8 mouse cellular contexts compared by ENCODE assay signal in genomic region chr11:119039732-119040512, GRCm38 (mm10). TPM values are rescaled to one million over a fixed set of nuclear protein-coding genes. Genes with fewer than 3 reads are reported as not detected.
A peak's percentile ranks its signal among the peaks of the same experiment; 100 is the strongest.
DNase-seq lines count a peak whose midpoint lies in the region; ATAC-seq and TF ChIP-seq lines count a peak whose summit lies in the region.

No protein-coding gene starts in this region.

- peaks cover 10% of the 10 kb centered on the region for H3K79me2 ChIP-seq in C2C12 (ENCODE audit: control insufficient read depth, insufficient read depth)

- H3K4me1 ChIP-seq in forebrain, embryonic 16.5 days (replicated peaks; ENCODE audit: control insufficient read depth, insufficient read depth, low read length), result peaks cover 67% of the 10 kb centered on the region
- H3K4me1 ChIP-seq in liver, embryonic 16.5 days (ENCODE audit: control insufficient read depth, low read depth, low read length), result peaks cover 22% of the 10 kb centered on the region

- peak overlapping the region; percentile 82 for H3ac ChIP-seq in C2C12 (ENCODE audit: control insufficient read depth, insufficient read length, low read depth)

- H3K27me3 ChIP-seq in C2C12 (ENCODE audit: control insufficient read depth, insufficient read depth, insufficient read length), result peaks cover 13% of the 10 kb centered on the region
- peaks cover 47% of the 10 kb centered on the region for H3K27me3 ChIP-seq in forebrain, embryonic 16.5 days (replicated peaks; ENCODE audit: control insufficient read depth, insufficient read depth, low read length)
- peaks cover 97% of the 10 kb centered on the region for H3K27me3 ChIP-seq in liver, embryonic 16.5 days (ENCODE audit: control insufficient read depth, insufficient read depth, low read depth, low read length)

- peak overlapping the region; percentile 61 for H3K4me3 ChIP-seq in C2C12 (ENCODE audit: insufficient read depth, poor library complexity, severe bottlenecking)
- H3K4me3 ChIP-seq in forebrain, embryonic 16.5 days (replicated peaks; ENCODE audit: low read length), result peak overlapping the region; percentile 77
- H3K4me3 ChIP-seq in liver, embryonic 16.5 days (ENCODE audit: low read depth, low read length), result peak overlapping the region; percentile 64

- peak; percentile 90 for DNase-seq in heart, adult 11 months
- no peak for DNase-seq in heart, postnatal 10 days
- DNase-seq in ovary, adult 18-20 months (ENCODE audit: low spot score), result no peak
- no peak for DNase-seq in urinary bladder, adult 18-20 months (ENCODE audit: low spot score in 2 of 2)
- DNase-seq in layer of hippocampus, postnatal 14 days (ENCODE audit: low spot score in 2 of 2), result no peak

- H3K36me3 ChIP-seq in C2C12 (ENCODE audit: control insufficient read depth, insufficient read depth), result peaks cover 8% of the 10 kb centered on the region
- no peaks in the 10 kb centered on the region for H3K36me3 ChIP-seq in forebrain, embryonic 16.5 days (ENCODE audit: control insufficient read depth, insufficient read depth)
- no peaks in the 10 kb centered on the region for H3K36me3 ChIP-seq in liver, embryonic 16.5 days (ENCODE audit: control insufficient read depth, insufficient read depth)

- H3K4me2 ChIP-seq in forebrain, embryonic 16.5 days (ENCODE audit: low read length), result peak overlapping the region; percentile 78
- H3K4me2 ChIP-seq in liver, embryonic 16.5 days (ENCODE audit: low read depth, low read length), result peak overlapping the region; percentile 90

- no peaks in the 10 kb centered on the region for H3K9me3 ChIP-seq in forebrain, embryonic 16.5 days (ENCODE audit: control insufficient read depth, low read length)
- H3K9me3 ChIP-seq in liver, embryonic 16.5 days (replicated peaks; ENCODE audit: control insufficient read depth, low read length), result no peaks in the 10 kb centered on the region

- no peak for ATAC-seq in forebrain, embryonic 16.5 days
- no peak for ATAC-seq in liver, embryonic 16.5 days (ENCODE audit: low read depth)

- H3K9ac ChIP-seq in forebrain, embryonic 16.5 days (replicated peaks; ENCODE audit: low read depth, low read length), result peak overlapping the region; percentile 96
- peak overlapping the region; percentile 70 for H3K9ac ChIP-seq in liver, embryonic 16.5 days (ENCODE audit: low read depth, low read length)

- intact Hi-C loops in heart, postnatal 10 days (cut with DNase I), result no loop called here

- no peaks in the 10 kb centered on the region for H3K79me3 ChIP-seq in C2C12 (ENCODE audit: low read depth)

- peak overlapping the region; percentile 91 for H3K27ac ChIP-seq in forebrain, embryonic 16.5 days (ENCODE audit: low read length)
- no peak overlapping the region for H3K27ac ChIP-seq in liver, embryonic 16.5 days (ENCODE audit: low read length)

- WGBS in forebrain, embryonic 16.5 days, result 6% methylated on average over 21 of the region's 21 CpGs
- WGBS in liver, embryonic 16.5 days (ENCODE audit: insufficient replicate concordance), result 11% methylated on average over 21 of the region's 21 CpGs

- no peak for TF ChIP-seq CTCF in C2C12 (IDR thresholded peaks at IDR 0.05; ENCODE audit: control insufficient read depth, insufficient read depth, insufficient read length)

TF ChIP-seq in C2C12, 6 proteins besides CTCF, POLR2A, EP300 and RAD21:
- TF ChIP-seq FOSL1 (IDR thresholded peaks at IDR 0.05; ENCODE audit: insufficient read depth, low read length, poor library complexity, severe bottlenecking), result no peak
- no peak for TF ChIP-seq USF1 (IDR thresholded peaks at IDR 0.05; ENCODE audit: low read depth)
- no peak for TF ChIP-seq CEBPB (IDR thresholded peaks at IDR 0.05; ENCODE audit: low read depth)
- no peak for TF ChIP-seq MYOG (IDR thresholded peaks at IDR 0.05; ENCODE audit: control insufficient read depth, extremely low read depth, insufficient read length)
- TF ChIP-seq MYOD1 (IDR thresholded peaks at IDR 0.05; ENCODE audit: control insufficient read depth, insufficient read length, low read depth), result no peak
- no peak for TF ChIP-seq MAX (IDR thresholded peaks at IDR 0.05)

RNA-seq across cellular contexts. Expression of gene Cbx8, which starts 0.8 kb away (rescaled TPM):
- total RNA-seq in heart, postnatal 10 days (2021), result 1 to 10 TPM; 5.6 to 7.5 TPM
- polyA plus RNA-seq in C2C12 (2012; fragmentation: generic; extraction: Trizol), result 6.4 TPM
- polyA plus RNA-seq in forebrain, embryonic 16.5 days (2015; fragmentation: Nextera tagmentation; extraction: Ambion mirVana), result 12.3 and 13.4 TPM in 2 replicates
- polyA plus RNA-seq in liver, embryonic 16.5 days (2015; fragmentation: Nextera tagmentation; extraction: Ambion mirVana), result 3.0 and 3.1 TPM in 2 replicates
- 10 to 100 TPM; 15.0 to 15.2 TPM for total RNA-seq in layer of hippocampus, postnatal 14 days (2021)

RNA-seq across cellular contexts. Expression of gene Cbx2, which starts 17.2 kb away (rescaled TPM):
- total RNA-seq in heart, postnatal 10 days (2021), result 1 to 10 TPM; 5.2 to 6.8 TPM
- 14.8 TPM for polyA plus RNA-seq in C2C12 (2012; fragmentation: generic; extraction: Trizol)
- polyA plus RNA-seq in forebrain, embryonic 16.5 days (2015; fragmentation: Nextera tagmentation; extraction: Ambion mirVana), result 24.9 and 26.7 TPM in 2 replicates
- polyA plus RNA-seq in liver, embryonic 16.5 days (2015; fragmentation: Nextera tagmentation; extraction: Ambion mirVana), result 2.6 and 3.3 TPM in 2 replicates
- 1 to 10 TPM; 3.6 to 4.2 TPM for total RNA-seq in layer of hippocampus, postnatal 14 days (2021)

RNA-seq across cellular contexts. Expression of gene Cbx4, which starts 46.1 kb away (rescaled TPM):
- 10 to 100 TPM; 22.1 to 22.6 TPM for total RNA-seq in heart, postnatal 10 days (2021)
- 12.1 TPM for polyA plus RNA-seq in C2C12 (2012; fragmentation: generic; extraction: Trizol)
- polyA plus RNA-seq in forebrain, embryonic 16.5 days (2015; fragmentation: Nextera tagmentation; extraction: Ambion mirVana), result 18.1 and 18.5 TPM in 2 replicates
- 2.5 and 2.9 TPM in 2 replicates for polyA plus RNA-seq in liver, embryonic 16.5 days (2015; fragmentation: Nextera tagmentation; extraction: Ambion mirVana)
- 10 to 100 TPM; 59.1 to 59.4 TPM for total RNA-seq in layer of hippocampus, postnatal 14 days (2021)

RNA-seq across cellular contexts. Expression of gene Enpp7, which starts 51.9 kb away (rescaled TPM):
- total RNA-seq in heart, postnatal 10 days (2021), result not detected
- not detected for polyA plus RNA-seq in C2C12 (2012; fragmentation: generic; extraction: Trizol)
- polyA plus RNA-seq in forebrain, embryonic 16.5 days (2015; fragmentation: Nextera tagmentation; extraction: Ambion mirVana), result not detected in 2 replicates
- polyA plus RNA-seq in liver, embryonic 16.5 days (2015; fragmentation: Nextera tagmentation; extraction: Ambion mirVana), result not detected in 2 replicates
- total RNA-seq in layer of hippocampus, postnatal 14 days (2021), result not detected
